Mouse (Mus musculus): ENCODE measurements at regions not wholly inside any gene's neighbourhood (a gene's known extent, or its start where the extent isn't known, plus 50 kb on each side); places are given as distances from the start of the nearest gene placed in this dataset.

GRCm38 (mm10) chr3:149811036-149811435, 820.7 kb upstream of the Adgrl2 start:
- DNase-seq (ENCODE audit: low read depth, low spot score), result peak; percentile 4

- no peak for DNase-seq (ENCODE audit: low read depth, low spot score)
These were observed 815.0 kb upstream of the Adgrl2 start for GRCm38 (mm10) chr3:149805345-149805744.

GRCm38 (mm10) chr3:149796123-149796522, 805.8 kb upstream of the Adgrl2 start:
- no peak for DNase-seq (ENCODE audit: low read depth, low spot score)

GRCm38 (mm10) chr3:149791593-149791992, 801.2 kb upstream of the Adgrl2 start:
- no peak for DNase-seq (ENCODE audit: low read depth, low spot score)

GRCm38 (mm10) chr3:149786096-149786495, 795.7 kb upstream of the Adgrl2 start:
- DNase-seq (ENCODE audit: low read depth, low spot score), result no peak

GRCm38 (mm10) chr3:149783903-149784608, 793.7 kb upstream of the Adgrl2 start:
- no peak for DNase-seq (ENCODE audit: low read depth, low spot score)

- no peak for DNase-seq (ENCODE audit: low read depth, low spot score)
These were observed 777.6 kb upstream of the Adgrl2 start for GRCm38 (mm10) chr3:149767847-149768421.

GRCm38 (mm10) chr3:149761245-149761644, 770.9 kb upstream of the Adgrl2 start:
- no peak for DNase-seq (ENCODE audit: low read depth, low spot score)

GRCm38 (mm10) chr3:149757910-149758592, 767.7 kb upstream of the Adgrl2 start:
- DNase-seq (ENCODE audit: low read depth, low spot score), result peak; percentile 12

- DNase-seq (ENCODE audit: low read depth, low spot score), result no peak
These were observed 745.7 kb upstream of the Adgrl2 start for GRCm38 (mm10) chr3:149736069-149736468.

GRCm38 (mm10) chr3:149726212-149726611, 735.9 kb upstream of the Adgrl2 start:
- no peak for DNase-seq (ENCODE audit: low read depth, low spot score)

- DNase-seq (ENCODE audit: low read depth, low spot score), result no peak
These were observed 734.5 kb upstream of the Adgrl2 start for GRCm38 (mm10) chr3:149724879-149725278.

- DNase-seq (ENCODE audit: low read depth, low spot score), result no peak
These were observed 731.5 kb upstream of the Adgrl2 start for GRCm38 (mm10) chr3:149721832-149722231.

GRCm38 (mm10) chr3:149720306-149720705, 730.0 kb upstream of the Adgrl2 start:
- DNase-seq (ENCODE audit: low read depth, low spot score), result no peak

- DNase-seq (ENCODE audit: low read depth, low spot score), result no peak
These were observed 715.4 kb upstream of the Adgrl2 start for GRCm38 (mm10) chr3:149705724-149706123.

GRCm38 (mm10) chr3:149705322-149705721, 715.0 kb upstream of the Adgrl2 start:
- no peak for DNase-seq (ENCODE audit: low read depth, low spot score)

- no peak for DNase-seq (ENCODE audit: low read depth, low spot score)
These were observed 714.1 kb upstream of the Adgrl2 start for GRCm38 (mm10) chr3:149704478-149704877.

- DNase-seq (ENCODE audit: low read depth, low spot score), result no peak
These were observed 693.2 kb upstream of the Adgrl2 start for GRCm38 (mm10) chr3:149683561-149683960.

GRCm38 (mm10) chr3:149682246-149682645, 691.9 kb upstream of the Adgrl2 start:
- DNase-seq (ENCODE audit: low read depth, low spot score), result no peak

- no peak for DNase-seq (ENCODE audit: low read depth, low spot score)
These were observed 683.6 kb upstream of the Adgrl2 start for GRCm38 (mm10) chr3:149673926-149674325.

GRCm38 (mm10) chr3:149664624-149665023, 674.3 kb upstream of the Adgrl2 start:
- no peak for DNase-seq (ENCODE audit: low read depth, low spot score)

- DNase-seq (ENCODE audit: low read depth, low spot score), result no peak
These were observed 648.0 kb upstream of the Adgrl2 start for GRCm38 (mm10) chr3:149638324-149638723.

GRCm38 (mm10) chr3:149626186-149626585, 635.8 kb upstream of the Adgrl2 start:
- DNase-seq (ENCODE audit: low read depth, low spot score), result no peak
